Comparison of ENCODE assay signal across 9 mouse cellular contexts in genomic region chr15:85569167-85569797, GRCm38 (mm10). TPM values are rescaled to one million over a fixed set of nuclear protein-coding genes. Genes with fewer than 3 reads are reported as not detected.
DNase-seq lines count a peak whose midpoint lies in the region; ATAC-seq and TF ChIP-seq lines count a peak whose summit lies in the region.
"Had no signal": no experiment of that assay in that cellular context is flagged by ENCODE, and none has a peak within 500 bp of the region (broad histone marks: within the 10 kb centered on the region; RNA-seq: fewer than 3 reads in every experiment).

No protein-coding gene starts in this region.

- intact Hi-C loops in left cerebral cortex, postnatal 14 days (cut with DNase I), result no loop called here
- intact Hi-C loops in left cerebral cortex, postnatal 10 days (cut with DNase I), result no loop called here

- no peaks in the 10 kb centered on the region for H3K36me3 ChIP-seq in C2C12 (ENCODE audit: control insufficient read depth, insufficient read depth)
- H3K36me3 ChIP-seq: liver, embryonic 13.5 days had no signal

- no peak overlapping the region for H3K4me3 ChIP-seq in C2C12 (ENCODE audit: insufficient read depth, poor library complexity, severe bottlenecking)
- H3K4me3 ChIP-seq: heart, adult 2 months; liver, embryonic 13.5 days had no signal

- no peak for ATAC-seq in granulocyte monocyte progenitor cell, adult 5-6 weeks (replicated peaks; ENCODE audit: poor library complexity, severe bottlenecking)

- TF ChIP-seq CTCF in C2C12 (IDR thresholded peaks at IDR 0.05; ENCODE audit: control insufficient read depth, insufficient read depth, insufficient read length), result no peak

- peak; percentile 24 to 47 for DNase-seq in left cerebral cortex, postnatal 14 days (ENCODE audit: low spot score in 2 of 2)
- DNase-seq in left cerebral cortex, postnatal 10 days (ENCODE audit: extremely low spot score in 1 of 2, low spot score in 2 of 2), result no peak
- peak; percentile 20 for DNase-seq in R1 (ENCODE audit: low read depth, low spot score)
- DNase-seq in kidney, postnatal 14 days, result peak; percentile 75
- DNase-seq in embryo, embryonic 9.5 days (ENCODE audit: extremely low spot score), result no peak
- DNase-seq: heart, adult 2 months; liver, embryonic 13.5 days had no signal

- peaks cover 12% of the 10 kb centered on the region for H3K79me2 ChIP-seq in C2C12 (ENCODE audit: control insufficient read depth, insufficient read depth)

- peak overlapping the region; percentile 27 for H3ac ChIP-seq in C2C12 (ENCODE audit: control insufficient read depth, insufficient read length, low read depth)

- no peaks in the 10 kb centered on the region for H3K79me3 ChIP-seq in C2C12 (ENCODE audit: low read depth)

- no peaks in the 10 kb centered on the region for H3K27me3 ChIP-seq in C2C12 (ENCODE audit: control insufficient read depth, insufficient read depth, insufficient read length)

TF ChIP-seq in C2C12, 6 proteins besides CTCF, POLR2A, EP300 and RAD21:
- TF ChIP-seq USF1 (IDR thresholded peaks at IDR 0.05; ENCODE audit: low read depth), result no peak
- peak; percentile 53 for TF ChIP-seq MYOD1 (IDR thresholded peaks at IDR 0.05; ENCODE audit: control insufficient read depth, insufficient read length, low read depth)

RNA-seq across cellular contexts. Expression of gene Wnt7b, which starts 13.0 kb away (rescaled TPM):
- 10 to 100 TPM; 33.8 to 41.3 TPM for total RNA-seq in left cerebral cortex, postnatal 14 days (2021)
- total RNA-seq in left cerebral cortex, postnatal 10 days (2021), result 10 to 100 TPM; 44.4 to 52.6 TPM
- 2.5 TPM for polyA plus RNA-seq in C2C12 (2012; fragmentation: generic; extraction: Trizol)
- not detected in 2 replicates for total RNA-seq in granulocyte monocyte progenitor cell, adult 5-6 weeks (2014; fragmentation: Nextera tagmentation)
- not detected in 2 replicates for total RNA-seq in granulocyte monocyte progenitor cell, adult 5-6 weeks (2017)

Comparison
In these comparisons a context has a peak if more than half of its experiments do, and no peak if none do; other contexts are left out.
1. DNase-seq: peak in left cerebral cortex, postnatal 14 days (2 of 2), R1 (single experiment) and kidney, postnatal 14 days (single experiment); none in left cerebral cortex, postnatal 10 days (0 of 2) and embryo, embryonic 9.5 days (single experiment).
2. RNA of gene Wnt7b, which starts 13.0 kb away (total RNA-seq): 44.4 to 52.6 TPM in left cerebral cortex, postnatal 10 days and 33.8 to 41.3 TPM in left cerebral cortex, postnatal 14 days; not detected in granulocyte monocyte progenitor cell, adult 5-6 weeks; every median in the first group is over 10 times any median in the second.